Mouse (Mus musculus): ENCODE measurements around the gene Igfn1. TPM values are rescaled to one million over a fixed set of nuclear protein-coding genes. Genes with fewer than 3 reads are reported as not detected.

Gene Igfn1
- polyA plus RNA-seq (2017; shearing (Covaris generic)), result not detected

GRCm38 (mm10) chr1:136006292-136006748 lies at the start of gene Igfn1:
Gene Igfn1, minus strand, starts transcription at chr1:136006342.
- no peak for ATAC-seq

DNA sequence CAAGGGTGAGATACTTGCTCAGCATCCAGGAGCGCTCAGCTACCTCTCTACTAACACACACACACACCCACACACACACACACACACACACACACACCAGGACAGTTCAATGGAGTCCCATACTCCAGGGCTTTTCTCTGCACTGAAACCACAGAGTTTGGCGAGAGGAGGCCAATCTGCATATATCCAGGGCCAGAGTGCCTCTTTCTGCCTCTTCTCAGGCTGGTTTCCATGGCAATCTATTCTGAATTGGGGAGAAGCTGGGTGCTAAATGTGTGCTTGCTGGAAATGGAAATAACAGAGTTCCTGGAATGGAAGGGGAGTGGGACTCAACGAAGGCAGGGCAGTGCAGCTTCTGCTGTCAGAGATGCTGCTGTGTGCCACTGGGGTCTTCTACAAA lies 49.6 kb upstream of the Igfn1 start:
- no peak for ATAC-seq

DNA sequence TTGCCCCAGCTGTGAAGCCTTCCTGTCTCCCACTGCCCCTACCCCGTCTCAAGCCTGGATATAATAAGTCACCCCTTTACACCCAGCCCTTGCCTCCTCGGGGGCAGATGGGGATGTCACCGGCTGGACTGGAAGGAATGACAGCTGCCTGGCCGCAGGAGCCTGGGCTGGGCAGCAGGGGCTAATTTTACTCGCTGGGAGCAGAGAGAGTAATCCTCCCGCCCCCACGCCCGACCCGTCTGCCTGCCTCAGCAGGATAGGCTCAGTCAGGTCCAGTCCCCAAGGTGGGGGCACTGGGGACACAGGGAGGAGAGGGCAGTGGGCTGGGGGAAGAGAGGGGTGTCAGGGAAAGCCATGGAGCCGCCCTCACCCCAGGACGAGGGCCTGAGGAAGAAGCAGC lies 46.4 kb upstream of the Igfn1 start, which contains the start of gene Cacna1s:
Gene Cacna1s (plus strand): TSS at position 204 of the 400 bp plus-strand sequence.
- ATAC-seq, result no peak

DNA sequence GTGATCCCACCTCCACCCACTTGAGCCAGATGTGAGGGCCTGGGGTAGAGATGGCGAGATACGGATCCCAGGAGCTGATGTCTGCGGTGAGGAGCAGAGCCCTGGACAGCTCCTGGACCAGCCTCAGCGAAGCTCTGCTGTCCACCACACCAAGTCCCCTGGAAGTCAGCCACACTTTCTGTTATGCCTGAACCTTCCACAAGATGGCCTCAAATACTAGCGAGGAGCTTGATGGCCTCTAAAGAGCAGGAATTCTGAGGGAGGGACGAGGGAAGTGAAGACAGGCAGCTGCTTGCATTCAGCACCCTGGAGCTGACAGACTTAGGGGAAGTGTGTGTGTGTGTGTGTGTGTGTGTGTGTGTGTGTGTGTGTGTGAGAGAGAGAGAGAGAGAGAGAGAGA lies 45.3 kb upstream of the Igfn1 start:
- no peak for ATAC-seq

DNA sequence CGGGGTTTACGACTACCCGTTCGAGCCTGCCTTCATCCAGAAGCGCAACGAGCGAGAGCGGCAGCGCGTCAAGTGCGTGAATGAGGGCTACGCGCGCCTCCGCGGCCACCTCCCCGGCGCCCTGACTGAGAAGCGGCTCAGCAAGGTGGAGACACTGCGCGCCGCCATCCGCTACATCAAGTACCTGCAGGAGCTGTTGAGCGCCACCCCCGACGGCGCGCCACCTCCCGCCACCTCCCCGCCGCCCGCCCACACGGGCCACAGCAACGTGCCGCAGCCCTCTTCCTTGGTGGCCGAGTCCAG lies 44.8 kb upstream of the Igfn1 start:
- ATAC-seq, result no peak

DNA sequence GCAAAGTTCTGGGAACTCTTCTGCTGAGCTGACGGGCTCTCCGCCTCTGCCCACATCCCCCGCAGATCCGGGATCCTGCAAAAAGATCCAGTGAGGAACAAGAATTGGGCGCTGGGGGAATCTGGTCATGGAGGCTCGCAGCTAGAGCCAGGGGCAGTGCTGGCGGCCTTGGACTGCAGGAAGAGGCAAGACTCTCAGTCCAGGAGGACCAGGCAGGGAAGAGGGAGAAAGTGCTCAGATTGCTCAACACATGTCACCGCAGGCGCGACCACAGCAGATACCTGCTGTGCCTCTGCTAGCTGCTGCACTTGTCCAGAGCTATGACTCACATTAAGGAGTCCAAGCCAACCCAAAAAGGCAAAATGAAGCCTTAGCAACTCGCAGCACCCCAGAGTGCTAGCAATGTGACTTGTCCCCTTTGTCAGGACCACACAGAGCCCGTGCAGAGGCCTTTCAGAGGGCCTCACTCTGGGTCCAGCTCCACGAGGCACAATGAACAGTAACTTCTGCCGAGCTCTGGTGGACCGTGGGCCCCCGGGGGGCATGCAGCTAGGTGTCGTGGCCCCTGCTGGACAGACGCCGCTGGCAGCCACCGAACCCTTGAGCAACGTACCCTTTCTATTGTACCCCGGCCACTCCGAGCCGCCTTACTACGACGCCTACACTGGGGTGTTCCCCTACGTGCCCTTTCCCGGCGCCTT lies 44.3 kb upstream of the Igfn1 start, which contains the start of gene Ascl5:
Gene Ascl5 (plus strand): TSS at position 493 of the 701 bp plus-strand sequence.
- no peak for ATAC-seq

DNA sequence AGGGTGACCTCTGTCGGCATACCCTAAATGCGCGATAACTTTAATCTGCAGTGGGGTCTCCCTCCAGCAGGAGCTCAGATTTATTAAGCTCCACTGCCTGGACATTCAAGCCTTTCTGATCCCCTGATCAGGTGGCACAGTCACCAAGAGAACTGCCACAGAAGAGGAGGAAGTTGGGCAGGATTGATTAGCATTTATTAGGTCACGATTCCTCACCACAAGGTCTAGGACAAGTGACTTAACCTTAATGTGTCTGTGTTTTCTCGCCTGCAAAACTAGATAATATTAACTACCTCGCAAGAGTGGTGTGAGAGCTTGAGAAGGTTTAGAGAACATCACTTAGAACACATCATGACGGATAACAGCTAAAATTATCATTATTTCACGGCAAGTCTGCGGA lies 41.8 kb upstream of the Igfn1 start:
- no peak for ATAC-seq

- no peak for ATAC-seq
Measured at GRCm38 (mm10) chr1:136047432-136047831, 41.3 kb upstream of the Igfn1 start.

DNA sequence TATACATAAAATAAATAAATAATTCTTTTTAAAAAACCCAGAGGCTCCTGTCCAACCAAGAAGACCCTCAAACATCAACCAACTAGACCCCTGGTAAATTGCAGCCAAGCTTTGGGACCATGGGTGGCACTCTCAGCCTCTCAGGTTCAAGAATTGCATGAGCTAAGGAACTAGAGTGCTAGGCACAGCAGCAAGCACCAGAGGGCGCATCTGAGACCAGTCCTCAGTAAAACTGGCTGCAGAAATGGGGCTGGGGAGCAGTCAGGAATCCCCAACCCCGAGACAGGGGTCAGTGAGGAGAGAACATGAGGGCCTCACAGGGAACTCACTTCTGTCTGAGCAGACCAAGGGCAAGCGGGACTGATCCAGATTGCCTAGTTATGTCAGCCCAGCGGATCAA lies 39.6 kb upstream of the Igfn1 start:
- peak; percentile 43 for ATAC-seq

DNA sequence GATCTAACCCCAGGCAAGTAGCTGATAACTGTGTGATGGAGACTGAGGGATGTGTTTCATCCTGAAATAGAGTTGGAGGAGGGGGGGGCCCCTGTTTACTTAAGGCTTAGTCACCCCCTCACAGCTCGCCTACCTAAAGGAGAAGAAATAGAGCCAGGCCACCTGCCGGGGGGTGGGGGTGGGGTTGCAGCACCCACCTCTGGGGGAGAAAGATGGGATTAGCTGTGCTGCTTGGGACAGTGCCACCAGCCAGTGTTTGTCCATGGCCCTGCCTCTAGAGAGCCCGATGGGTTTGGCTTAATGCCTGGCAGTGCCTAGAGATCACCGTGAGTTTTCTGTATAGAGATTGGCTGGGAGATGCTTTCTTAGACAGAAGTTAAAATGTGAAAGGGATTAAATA lies 34.7 kb upstream of the Igfn1 start:
- ATAC-seq, result no peak

DNA sequence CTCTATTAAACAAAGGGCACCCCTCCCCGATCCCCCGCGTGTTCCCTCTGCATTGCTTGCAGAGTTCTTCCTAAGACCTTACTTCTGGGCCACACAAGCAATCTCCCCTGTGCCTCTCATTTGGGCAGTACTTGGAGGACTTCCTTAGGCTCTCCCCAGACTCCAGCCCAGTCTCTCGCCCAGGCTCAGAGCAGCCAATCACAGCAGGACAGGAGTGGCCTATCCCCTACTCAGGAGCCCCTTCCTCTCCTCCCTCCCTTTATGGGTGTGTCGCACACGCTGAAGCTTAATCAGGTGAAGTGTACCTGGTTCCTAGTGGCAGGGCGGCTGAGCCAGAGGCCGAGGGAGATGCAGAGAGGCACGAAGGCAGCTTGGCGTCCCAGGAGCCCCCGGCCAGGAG lies 34.3 kb upstream of the Igfn1 start:
- no peak for ATAC-seq

GRCm38 (mm10) chr1:136038746-136039538 lies 32.8 kb upstream of the Igfn1 start:
- no peak for ATAC-seq

GRCm38 (mm10) chr1:136032961-136033360 lies 26.8 kb upstream of the Igfn1 start:
- no peak for ATAC-seq

GRCm38 (mm10) chr1:136031697-136032096 lies 25.6 kb upstream of the Igfn1 start:
- no peak for ATAC-seq

- ATAC-seq, result no peak
Measured at GRCm38 (mm10) chr1:136030201-136030600, 24.1 kb upstream of the Igfn1 start.

- peak; percentile 22 for ATAC-seq
Measured at GRCm38 (mm10) chr1:136018390-136019189, 12.4 kb upstream of the Igfn1 start.

DNA sequence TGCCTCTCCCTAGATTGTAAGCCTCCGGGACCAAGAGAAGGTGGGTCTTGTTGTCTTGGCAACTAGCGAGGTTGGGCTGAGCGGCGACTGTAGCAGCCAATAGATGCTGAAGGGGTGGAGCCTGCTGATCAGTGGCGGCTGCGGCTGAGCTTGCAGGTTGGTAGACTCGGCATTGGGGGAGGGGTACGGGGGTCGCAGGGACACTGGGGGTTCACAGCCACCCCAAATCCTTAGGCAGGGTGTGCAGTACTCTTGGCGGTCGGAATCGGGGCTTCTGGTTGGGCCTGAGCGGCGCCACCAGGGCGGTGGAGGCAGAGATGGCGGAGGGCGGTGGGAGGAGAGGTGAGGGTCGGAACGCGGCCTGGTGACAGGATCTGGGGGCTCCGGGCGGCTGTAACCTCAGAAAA lies 11.8 kb upstream of the Igfn1 start:
- ATAC-seq, result peak; percentile 99

GRCm38 (mm10) chr1:136017307-136017706 lies 11.2 kb upstream of the Igfn1 start:
- ATAC-seq, result no peak

DNA sequence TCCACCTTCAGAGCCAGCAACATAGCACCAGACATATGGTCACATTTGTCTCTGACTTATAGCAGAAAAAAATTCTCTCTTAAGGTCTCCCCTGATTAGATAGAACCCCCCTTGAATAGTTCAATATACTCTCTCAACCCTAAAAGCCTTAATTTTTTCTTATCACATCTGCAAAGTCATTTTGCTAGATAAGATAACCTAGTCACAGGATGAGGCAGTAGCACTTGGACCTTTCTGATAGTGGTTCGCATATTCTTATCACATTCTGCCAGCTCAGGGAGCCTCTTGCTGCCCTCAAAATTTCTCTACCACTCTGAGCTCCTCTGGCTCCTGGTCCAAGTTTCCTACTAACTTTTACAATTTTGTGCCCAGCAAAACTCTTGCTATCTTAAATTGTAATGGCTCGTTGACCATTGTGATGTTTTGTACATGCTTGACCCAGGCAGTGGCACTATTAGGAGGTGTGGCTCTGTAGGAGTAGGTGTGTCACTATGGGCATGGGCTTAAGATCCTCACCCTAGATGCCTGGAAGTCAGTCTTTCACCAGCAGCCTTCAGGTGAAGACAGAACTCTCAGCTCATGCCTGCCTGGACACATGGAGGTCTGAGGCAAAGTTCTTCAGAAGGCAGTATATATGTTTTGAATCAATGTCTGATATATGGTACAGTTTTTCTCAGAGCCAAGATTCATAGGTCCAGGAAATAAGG lies 8.8 kb upstream of the Igfn1 start:
- ATAC-seq, result no peak

DNA sequence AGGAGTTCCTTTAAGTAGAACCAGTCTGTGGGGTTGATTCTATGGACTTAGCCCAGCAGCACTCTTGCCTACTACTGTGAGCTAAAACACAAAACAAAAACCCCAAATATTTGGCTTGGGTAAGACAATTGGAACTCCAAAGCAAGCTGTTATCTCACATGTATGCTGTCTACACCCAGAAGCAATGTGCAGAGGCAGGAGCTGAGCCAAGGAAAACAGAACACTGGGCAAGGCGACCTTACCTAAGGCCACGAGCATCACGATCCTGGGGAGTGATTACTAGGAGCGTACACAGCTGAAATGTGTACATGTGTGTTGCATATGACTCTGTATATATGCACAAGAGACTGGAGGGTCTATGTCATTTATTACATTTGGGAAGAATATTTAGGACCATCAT lies 7.4 kb upstream of the Igfn1 start:
- no peak for ATAC-seq

DNA sequence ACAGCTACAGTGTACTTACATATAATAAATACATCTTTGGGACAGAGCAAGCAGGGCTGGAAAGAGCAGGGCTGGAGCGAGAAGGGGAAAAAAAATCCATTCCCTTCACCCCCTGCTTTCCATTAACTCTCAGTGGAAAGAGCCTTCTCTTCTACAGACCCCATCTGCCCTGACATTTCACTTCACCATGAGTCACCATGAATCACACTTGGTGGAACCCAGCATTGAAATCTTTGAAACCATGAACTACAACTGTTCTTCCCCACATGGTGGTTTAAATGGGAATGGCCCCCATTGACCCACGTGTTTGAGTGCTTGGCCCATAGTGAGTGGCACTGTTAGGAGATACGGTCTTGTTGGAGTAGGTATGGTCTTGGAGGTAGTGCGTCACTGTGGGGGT lies 4.1 kb upstream of the Igfn1 start:
- no peak for ATAC-seq

DNA sequence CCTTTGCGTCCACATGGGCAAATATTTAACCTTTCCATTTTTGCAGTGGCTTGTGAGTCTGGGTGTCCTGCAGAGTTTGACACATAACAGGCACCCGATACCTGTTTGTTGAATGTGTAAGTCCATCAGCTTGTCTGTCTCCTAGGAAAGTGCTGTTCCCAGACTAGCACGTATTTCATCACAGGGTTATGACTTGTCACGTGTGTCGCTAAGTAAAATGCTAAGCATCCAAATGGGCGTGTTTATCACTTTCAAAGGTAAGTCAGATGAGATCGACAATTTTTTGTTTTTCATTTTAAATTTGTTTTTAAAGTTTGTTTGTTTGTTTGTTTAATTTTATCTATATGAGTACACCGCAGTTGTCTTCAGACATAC lies 2.0 kb upstream of the Igfn1 start:
- no peak for ATAC-seq
